Mouse (Mus musculus) layer of hippocampus, adult 11-12 months (tissue): ENCODE data around the gene Nt5c3b.

Experiments
- DNase-seq: peaks from one replicate; pipeline ENCODE4 v3.0.0; 2022; ENCODE audit warnings: low spot score

Nt5c3b gene

DNA sequence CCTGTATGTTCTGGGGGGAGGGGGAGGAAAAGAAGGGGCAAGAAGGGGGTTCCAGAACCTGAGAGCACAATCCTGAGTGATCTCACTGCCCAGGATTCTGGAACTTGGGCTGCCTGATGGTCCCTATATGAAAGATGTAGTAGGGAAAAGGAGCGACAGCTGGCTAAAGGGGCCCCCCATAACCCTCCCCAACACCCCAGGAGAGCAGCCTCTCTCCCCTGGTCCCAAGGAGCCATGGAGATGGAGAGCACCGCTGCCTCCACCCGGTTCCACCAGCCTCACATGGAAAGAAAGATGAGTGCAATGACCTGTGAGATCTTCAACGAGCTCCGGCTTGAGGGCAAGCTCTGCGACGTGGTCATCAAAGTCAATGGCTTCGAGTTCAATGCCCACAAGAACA is at the start of gene Nt5c3b, which contains the start of gene Klhl10:
Gene Nt5c3b (minus strand): TSS at position 12 of the 400 bp plus-strand sequence.
Gene Klhl10 (plus strand): TSS at position 121 of the 400 bp plus-strand sequence.
- no peak for DNase-seq

GRCm38 (mm10) chr11:100490951-100491350 is 49.3 kb upstream of the Nt5c3b start:
- no peak for DNase-seq

GRCm38 (mm10) chr11:100485801-100486538 is 44.4 kb upstream of the Nt5c3b start:
- no peak for DNase-seq

GRCm38 (mm10) chr11:100484461-100484860 is 42.9 kb upstream of the Nt5c3b start:
- no peak for DNase-seq

DNA sequence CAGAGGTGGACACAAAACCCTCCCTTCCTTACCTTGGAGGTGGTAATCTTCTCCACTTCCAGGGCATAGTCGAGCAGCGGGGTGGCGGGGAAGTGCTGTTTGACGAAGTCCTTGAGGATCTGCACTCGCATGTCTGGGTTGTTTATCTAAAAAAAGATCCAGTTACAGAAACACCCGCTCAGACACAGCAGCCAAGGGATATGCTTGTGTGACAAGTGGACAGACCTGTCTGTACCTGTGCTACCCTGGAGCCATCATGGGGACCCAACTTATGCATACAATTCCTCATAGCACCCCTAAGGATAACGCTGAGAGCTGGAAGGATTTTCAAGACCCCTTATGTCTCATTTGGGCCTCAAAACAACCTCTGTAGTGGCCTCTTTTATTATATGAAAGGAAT is 37.5 kb upstream of the Nt5c3b start:
- no peak for DNase-seq

GRCm38 (mm10) chr11:100476281-100476680 is 34.7 kb upstream of the Nt5c3b start:
- DNase-seq, result no peak

DNA sequence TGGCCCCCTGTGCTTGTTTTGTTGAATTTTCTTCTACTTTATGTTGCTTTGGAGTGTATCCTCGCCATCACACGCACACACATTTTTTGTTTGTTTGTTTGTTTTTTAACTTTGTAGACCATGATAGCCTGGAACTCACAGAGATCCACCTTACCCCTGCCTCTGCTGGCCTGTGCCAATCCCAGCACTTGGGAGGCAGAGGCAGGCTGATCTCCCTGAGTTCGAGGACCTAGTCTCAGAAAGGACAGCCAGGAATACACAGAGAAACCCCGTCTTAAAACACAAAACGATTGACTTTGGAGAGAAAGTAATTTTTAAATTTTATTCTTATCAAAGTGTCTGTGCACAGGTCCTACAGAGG is 31.3 kb upstream of the Nt5c3b start:
- DNase-seq, result no peak

DNA sequence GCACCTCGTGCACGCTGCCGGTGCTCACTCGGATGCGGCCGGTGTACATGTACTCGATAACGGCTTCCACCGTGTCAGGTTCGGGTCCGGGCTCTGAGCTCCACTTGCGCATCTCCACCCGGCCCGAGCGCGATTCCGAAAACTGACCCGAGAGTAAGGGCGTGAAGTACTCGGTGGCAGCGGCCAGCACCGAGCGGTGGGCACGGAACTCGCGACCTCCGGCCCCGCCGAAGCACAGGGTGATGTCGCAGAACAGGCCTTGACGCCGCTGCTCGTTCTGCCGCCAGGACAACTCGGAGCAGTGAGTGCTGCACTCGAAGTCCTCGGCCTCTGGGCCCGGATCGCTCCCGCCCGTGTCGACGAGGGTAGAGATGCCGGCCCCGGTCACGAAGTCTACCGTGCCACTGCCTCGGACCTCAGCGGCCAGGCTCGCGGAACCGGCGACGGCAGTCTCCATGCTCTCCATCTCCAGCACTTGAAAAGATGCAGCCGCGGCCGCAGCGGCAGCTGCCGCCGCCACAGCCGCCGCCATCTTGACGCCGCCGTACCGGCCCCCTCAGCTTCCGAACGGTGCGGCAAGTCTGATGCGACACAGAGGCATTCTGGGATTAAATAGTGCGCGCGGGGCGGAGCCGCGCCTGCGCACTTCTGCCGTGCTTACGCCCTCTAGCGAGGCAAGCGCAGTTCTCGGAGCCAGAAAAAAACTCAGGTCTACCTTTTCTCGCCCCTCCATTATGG is 30.8 kb upstream of the Nt5c3b start, which contains the start of gene Klhl11:
Gene Klhl11 (minus strand): TSS at position 545 of the 738 bp plus-strand sequence.
- DNase-seq, result peak; percentile 91

- DNase-seq, result no peak
Measured at GRCm38 (mm10) chr11:100471352-100472196, 30.0 kb upstream of the Nt5c3b start.

- no peak for DNase-seq
Measured at GRCm38 (mm10) chr11:100465833-100466232, 24.2 kb upstream of the Nt5c3b start.

DNA sequence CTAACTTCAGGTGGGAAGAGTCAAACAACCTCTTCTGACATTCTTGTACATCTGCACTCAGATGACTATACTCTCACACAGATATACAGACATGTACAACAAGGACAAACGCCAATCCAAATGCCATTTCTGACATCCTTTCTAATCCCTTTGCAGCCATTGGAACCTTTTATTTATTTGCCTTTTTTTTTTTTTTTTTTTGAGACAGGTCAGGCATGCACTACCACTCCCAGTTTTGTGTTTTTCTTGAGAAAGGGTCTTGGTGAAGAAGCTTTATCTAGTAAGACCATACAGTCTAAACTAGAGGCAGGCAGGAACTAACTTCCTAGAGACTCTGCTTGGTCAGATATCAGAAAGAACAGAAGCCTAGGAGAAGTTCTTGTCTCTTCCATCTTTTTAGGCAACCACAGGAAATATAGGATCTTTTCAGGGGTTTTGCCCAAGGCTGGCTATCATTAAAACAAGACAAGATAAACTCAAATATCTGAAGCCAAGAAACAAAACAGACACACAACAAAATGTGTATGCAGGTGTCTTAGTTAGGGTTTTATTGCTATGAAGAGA is 23.7 kb upstream of the Nt5c3b start:
- DNase-seq, result no peak

- peak; percentile 67 for DNase-seq
Measured at GRCm38 (mm10) chr11:100462699-100463098, 21.1 kb upstream of the Nt5c3b start.

DNA sequence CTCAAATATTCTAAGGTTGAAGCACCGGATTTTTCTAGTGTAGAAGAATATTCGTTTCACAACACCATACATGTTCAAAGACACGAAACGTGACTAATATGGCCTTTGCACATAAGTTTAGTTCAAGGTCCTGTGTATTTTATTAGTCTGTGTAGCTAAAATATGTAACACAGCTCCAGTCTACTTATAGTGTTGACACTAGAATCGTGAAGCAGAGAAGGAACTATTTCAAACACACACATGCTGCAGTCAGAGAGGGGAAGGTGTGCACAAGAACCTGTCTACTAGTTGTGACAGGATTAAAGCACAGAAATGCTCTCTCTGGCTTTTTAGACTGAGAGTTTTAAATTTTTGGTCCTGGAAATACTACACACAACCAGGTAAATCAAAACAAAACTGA is 16.1 kb upstream of the Nt5c3b start:
- no peak for DNase-seq

- DNase-seq, result no peak
Measured at GRCm38 (mm10) chr11:100457247-100457646, 15.6 kb upstream of the Nt5c3b start.

DNA sequence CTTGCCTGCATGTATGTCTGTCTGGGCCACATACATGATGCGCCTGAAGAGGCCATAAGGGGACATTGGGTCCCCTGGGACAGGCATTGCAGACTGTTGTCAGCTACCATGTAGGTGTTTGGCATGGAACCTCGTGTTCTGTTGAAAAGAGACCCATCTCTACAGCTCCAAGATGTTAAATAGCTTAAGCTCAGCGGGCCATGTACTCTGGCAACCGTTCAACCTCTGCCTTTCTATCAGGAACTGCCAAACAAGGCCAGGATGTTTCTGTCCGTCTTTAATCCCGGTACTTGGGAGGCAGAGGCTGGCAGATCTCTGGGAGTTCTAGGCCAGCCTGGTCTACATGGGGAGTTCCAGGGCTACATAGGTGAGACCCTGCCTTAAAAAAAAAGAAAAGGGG is 1.0 kb upstream of the Nt5c3b start:
- DNase-seq, result no peak

DNA sequence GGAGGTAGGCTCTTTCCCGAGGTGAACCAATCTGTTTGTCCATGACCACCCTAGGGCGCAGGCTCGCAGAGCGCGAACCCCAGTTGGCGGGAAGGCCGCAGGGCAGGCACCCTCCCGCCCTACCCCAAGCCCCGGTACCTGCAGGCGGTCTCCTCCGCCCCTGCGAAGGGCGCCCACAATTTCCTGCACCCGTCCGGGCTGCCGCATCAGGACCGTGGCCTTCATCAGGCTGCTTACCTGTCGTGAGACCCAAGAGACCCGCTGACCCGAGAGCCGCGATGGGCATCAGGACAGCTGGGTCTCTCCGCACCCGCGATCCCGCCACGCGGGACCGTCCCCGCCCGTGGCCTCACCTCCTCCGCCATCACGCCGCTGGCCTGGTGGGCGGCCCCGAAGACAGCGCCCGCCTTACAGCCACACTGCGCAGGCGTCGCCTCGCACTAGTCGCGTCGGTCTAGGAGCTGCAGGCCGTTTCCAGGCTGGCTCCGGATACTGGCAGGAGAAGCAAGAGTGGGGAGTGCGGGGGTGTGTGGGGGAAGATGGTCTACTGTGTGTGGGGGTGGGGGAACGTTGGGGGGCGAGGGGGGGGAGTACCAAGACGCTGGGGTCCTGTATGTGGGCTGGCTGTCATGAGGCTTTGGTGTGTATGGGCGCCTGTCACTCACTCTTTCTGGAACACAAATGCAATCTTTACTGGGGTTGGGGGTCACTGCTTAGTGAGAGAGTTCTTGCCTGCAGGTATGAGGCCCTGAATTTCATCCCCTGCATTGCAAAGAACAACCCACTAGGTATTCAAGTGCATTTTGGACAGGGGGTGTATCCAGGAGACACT is 701 bp downstream of the Nt5c3b start:
- DNase-seq, result peak; percentile 84

- no peak for DNase-seq
Measured at GRCm38 (mm10) chr11:100437901-100438300, 3.7 kb downstream of the Nt5c3b start.

DNA sequence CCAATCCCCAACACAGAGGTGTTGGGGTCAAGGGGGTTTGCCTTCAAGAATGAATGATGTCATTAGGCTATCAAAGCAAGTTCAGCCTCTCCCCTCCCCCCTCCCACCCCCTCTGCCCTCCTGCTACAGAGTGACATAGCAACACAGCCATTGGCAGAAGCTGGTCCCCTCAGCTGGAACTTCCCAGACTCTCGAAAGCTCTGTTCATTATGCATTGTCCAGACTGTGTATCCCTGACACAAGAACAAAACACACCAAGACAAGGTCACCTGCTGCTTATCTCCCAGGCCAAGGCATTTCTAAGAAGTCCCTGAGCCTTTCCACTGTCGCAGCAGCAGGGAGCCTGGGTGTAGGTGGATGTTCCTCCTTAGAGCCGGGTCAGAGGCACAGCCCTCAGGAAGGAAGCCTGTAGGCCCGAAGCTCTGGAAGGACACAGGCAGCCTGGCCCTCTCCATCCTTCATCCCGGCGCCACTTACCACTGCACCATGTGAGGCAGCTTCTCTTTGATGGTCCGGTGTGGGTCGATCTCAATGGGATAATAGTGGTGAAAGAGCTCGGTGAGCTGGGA is 5.8 kb downstream of the Nt5c3b start:
- no peak for DNase-seq

DNA sequence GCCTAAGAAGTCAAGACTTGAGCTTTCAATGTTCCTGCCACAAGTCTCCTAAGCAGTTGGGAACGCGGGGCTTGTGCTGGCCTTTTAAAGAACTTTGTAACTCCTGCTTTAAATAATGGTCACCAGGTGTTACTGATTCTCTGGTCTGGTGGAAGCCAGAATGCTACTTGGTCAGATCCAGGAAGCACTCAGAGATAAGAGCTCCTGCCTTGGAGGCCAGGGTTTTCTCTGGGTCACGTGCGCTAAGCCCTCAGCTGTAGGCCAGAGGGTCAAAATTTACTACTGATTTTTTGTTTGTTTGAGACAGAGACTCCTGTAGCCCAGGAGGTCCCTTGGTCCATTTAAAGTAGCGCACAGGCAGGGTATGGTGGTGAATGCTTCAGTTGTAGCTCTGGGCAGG is 9.6 kb downstream of the Nt5c3b start:
- no peak for DNase-seq

- DNase-seq, result no peak
Measured at GRCm38 (mm10) chr11:100430052-100430451, 11.6 kb downstream of the Nt5c3b start.
